Mouse (Mus musculus) heart, embryonic 16.5 days (tissue): ENCODE measurements around the gene Mup3. TPM values are rescaled to one million over a fixed set of nuclear protein-coding genes. Genes with fewer than 3 reads are reported as not detected.
"Not testable (repeated sequence)": the region's sequence is repeated elsewhere in the genome, so short reads cannot be mapped to it uniquely, and the experiment has no call there.

Source experiments
- ATAC-seq: fragments of 200-750 bp; cut with Nextera tagmentation; replicated peaks from 2 replicates; pipeline ENCODE4 v1.8.0; 2017; ENCODE audit warnings: moderate number of reproducible peaks; ENCODE audit not compliant: insufficient read depth, low FRiP score; ENCODE audit errors: extremely low read depth
- H3K27ac ChIP-seq: fragments of 300-500 bp; sonication (generic); 2 replicates; pipeline ENCODE4 v1.5.1; 2014; ENCODE audit warnings: mild to moderate bottlenecking, low read length, control low read depth, moderate library complexity
- H3K27me3 ChIP-seq: fragments of 300-500 bp; sonication (generic); 2 replicates; pipeline ENCODE4 v1.6.1; 2014; ENCODE audit warnings: low read length, mixed read lengths; ENCODE audit not compliant: control insufficient read depth, insufficient read depth
- H3K36me3 ChIP-seq: fragments of 300-500 bp; sonication (generic); 2 replicates; pipeline ENCODE4 v1.6.1; 2014; ENCODE audit not compliant: control insufficient read depth, insufficient read depth
- H3K4me1 ChIP-seq: fragments of 300-500 bp; sonication (generic); 2 replicates; pipeline ENCODE4 v1.6.1; 2014; ENCODE audit warnings: low read length, mixed read lengths; ENCODE audit not compliant: control insufficient read depth, insufficient read depth
- H3K4me2 ChIP-seq: fragments of 300-500 bp; sonication (generic); 2 replicates; pipeline ENCODE4 v1.6.1; 2014; ENCODE audit warnings: low read depth, mild to moderate bottlenecking, control low read depth, low read length
- H3K4me3 ChIP-seq: fragments of 300-500 bp; sonication (generic); 2 replicates; pipeline ENCODE4 v1.5.1; 2014; ENCODE audit warnings: mild to moderate bottlenecking, control low read depth, low read length
- H3K9ac ChIP-seq: fragments of 300-500 bp; sonication (generic); 2 replicates; pipeline ENCODE4 v1.6.1; 2014; ENCODE audit warnings: low read length, control low read depth
- H3K9me3 ChIP-seq: fragments of 300-500 bp; sonication (generic); replicated peaks from 2 replicates; pipeline ENCODE4 v1.6.1; 2016; ENCODE audit warnings: low read length; ENCODE audit not compliant: control insufficient read depth
- WGBS: fragments of 180-500 bp; shearing (Covaris S2); extraction: QIAGEN DNeasy Blood & Tissue Kit; methylation state at CpG from one replicate; pipeline ENCODE4 v1.1.7; 2014; 5-methylcytosine and 5-hydroxymethylcytosine counted together
- polyA plus RNA-seq: library from polyadenylated mRNA; unstranded; fragments of >200 nt; fragmentation: Nextera tagmentation; extraction: Ambion mirVana; gene quantifications from 2 replicates; pipeline ENCODE4 v1.2.1, GENCODE M21; 2015

Mup3 gene
- polyA plus RNA-seq = not detected in 2 replicates

GRCm38 (mm10) chr4:62087241-62087640 is at the start of gene Mup3:
Mup3 (minus strand) TSS chr4:62087342.
- H3K27ac ChIP-seq = no peak within 1 kb of the TSS
- WGBS = 74% methylated on average over 2 of the region's 2 CpGs
- H3K36me3 ChIP-seq = no peaks in the 10 kb centered on the region
- H3K27me3 ChIP-seq = no peaks in the 10 kb centered on the region
- H3K4me2 ChIP-seq = no peak within 1 kb of the TSS
- ATAC-seq = no peak
- no peaks in the 10 kb centered on the region for H3K9me3 ChIP-seq
- no peak within 1 kb of the TSS for H3K4me3 ChIP-seq
- no peaks in the 10 kb centered on the region for H3K4me1 ChIP-seq
- no peak within 1 kb of the TSS for H3K9ac ChIP-seq

GRCm38 (mm10) chr4:62133706-62134105 is 46.6 kb upstream of the Mup3 start:
- H3K4me1 ChIP-seq = no peaks in the 10 kb centered on the region
- H3K9ac ChIP-seq = no peak overlapping the region
- no peak for ATAC-seq
- H3K27me3 ChIP-seq = no peaks in the 10 kb centered on the region
- 57% methylated on average over 7 of the region's 7 CpGs for WGBS
- H3K36me3 ChIP-seq = no peaks in the 10 kb centered on the region
- no peak overlapping the region for H3K27ac ChIP-seq
- H3K4me3 ChIP-seq = no peak overlapping the region
- no peak overlapping the region for H3K4me2 ChIP-seq
- peaks cover 21% of the 10 kb centered on the region for H3K9me3 ChIP-seq

- H3K4me1 ChIP-seq, H3K9me3 ChIP-seq, H3K9ac ChIP-seq, H3K4me2 ChIP-seq, ATAC-seq, H3K27ac ChIP-seq, H3K27me3 ChIP-seq, H3K36me3 ChIP-seq, H3K4me3 ChIP-seq: not testable (repeated sequence)
- 38% methylated on average over 1 of the region's 2 CpGs for WGBS
Measured at GRCm38 (mm10) chr4:62103366-62103765, 16.2 kb upstream of the Mup3 start.

GRCm38 (mm10) chr4:62087953-62088352 is 811 bp upstream of the Mup3 start:
- Histone ChIP-seq H3K9ac (no peak overlapping the region), H3K4me1 (no peaks in the 10 kb centered on the region), H3K27me3 (no peaks in the 10 kb centered on the region), H3K27ac (no peak overlapping the region), H3K9me3 (no peaks in the 10 kb centered on the region), H3K4me2 (no peak overlapping the region), H3K4me3 (no peak overlapping the region), H3K36me3 (no peaks in the 10 kb centered on the region)
- ATAC-seq = no peak
- 74% methylated on average over 2 of the region's 2 CpGs for WGBS

GRCm38 (mm10) chr4:62082755-62083154 is 4.4 kb downstream of the Mup3 start:
- no peak overlapping the region for H3K4me2 ChIP-seq
- no peak overlapping the region for H3K9ac ChIP-seq
- ATAC-seq = no peak
- H3K4me3 ChIP-seq = no peak overlapping the region
- H3K36me3 ChIP-seq = no peaks in the 10 kb centered on the region
- no peaks in the 10 kb centered on the region for H3K4me1 ChIP-seq
- no peaks in the 10 kb centered on the region for H3K9me3 ChIP-seq
- no peak overlapping the region for H3K27ac ChIP-seq
- no peaks in the 10 kb centered on the region for H3K27me3 ChIP-seq

GRCm38 (mm10) chr4:62075126-62075525 is 12.0 kb downstream of the Mup3 start:
- Histone ChIP-seq H3K4me1 (no peaks in the 10 kb centered on the region), H3K27me3 (no peaks in the 10 kb centered on the region), H3K9ac (no peak overlapping the region), H3K4me3 (no peak overlapping the region), H3K27ac (no peak overlapping the region), H3K36me3 (no peaks in the 10 kb centered on the region), H3K4me2 (no peak overlapping the region), H3K9me3 (no peaks in the 10 kb centered on the region; the same call in 1 of the 2 replicates)
- no peak for ATAC-seq
- WGBS = 56% methylated on average over 3 of the region's 3 CpGs

- H3K4me2 ChIP-seq, H3K9ac ChIP-seq, H3K27me3 ChIP-seq, H3K27ac ChIP-seq, ATAC-seq, H3K9me3 ChIP-seq, H3K36me3 ChIP-seq, H3K4me1 ChIP-seq, H3K4me3 ChIP-seq: not testable (repeated sequence)
- 68% methylated on average over 2 of the region's 2 CpGs for WGBS
Measured at GRCm38 (mm10) chr4:62054780-62055179, 32.4 kb downstream of the Mup3 start.

- H3K27me3 ChIP-seq, H3K27ac ChIP-seq: not testable (repeated sequence)
- 88% methylated on average over 2 of the region's 3 CpGs for WGBS
Measured at GRCm38 (mm10) chr4:62054058-62054457, 33.1 kb downstream of the Mup3 start, which contains the start of gene Mup20. Mup20 (minus strand) TSS chr4:62054158.

More at GRCm38 (mm10) chr4:62054058-62054457, 33.1 kb downstream of the Mup3 start, which contains the start of gene Mup20:
- not testable (repeated sequence) for H3K4me2 ChIP-seq, ATAC-seq, H3K4me3 ChIP-seq, H3K9me3 ChIP-seq, H3K9ac ChIP-seq, H3K4me1 ChIP-seq, H3K36me3 ChIP-seq
